Mouse (Mus musculus) ES-E14 (cell line): ENCODE measurements at regions not wholly inside any gene's neighbourhood (a gene's known extent, or its start where the extent isn't known, plus 50 kb on each side); places are given as distances from the start of the nearest gene placed in this dataset.

Experiments used
- DNase-seq: peaks from one replicate; pipeline ENCODE4 v3.0.0-alpha.2; 2013; ENCODE audit warnings: low read depth, low spot score
- H3K27ac ChIP-seq: 2 replicates; pipeline ENCODE4 v1.5.1; 2012; ENCODE audit warnings: low read depth, mild to moderate bottlenecking, low read length, moderate library complexity, mixed read lengths; ENCODE audit not compliant: poor library complexity, insufficient read depth, severe bottlenecking
- H3K36me3 ChIP-seq: 2 replicates; pipeline ENCODE4 v1.6.1; 2012; ENCODE audit warnings: mild to moderate bottlenecking, low read length, moderate library complexity, mixed read lengths; ENCODE audit not compliant: control insufficient read depth, poor library complexity, insufficient read depth, severe bottlenecking
- H3K4me1 ChIP-seq, 2 experiments: fragments of 150-350 bp in 1 of 2; sonication (generic) in 1 of 2; 2 replicates each; pipeline ENCODE4 v1.6.1; 2012; ENCODE audit warnings: low read length in 2 of 2, mild to moderate bottlenecking in 1 of 2, mixed read lengths in 1 of 2; ENCODE audit not compliant: control insufficient read depth in 2 of 2, insufficient read depth in 2 of 2, poor library complexity in 1 of 2
- H3K4me3 ChIP-seq, 2 experiments: fragments of 150-350 bp in 1 of 2; sonication (generic) in 1 of 2; 2 replicates each; pipeline ENCODE4 v1.5.1; 2012; ENCODE audit warnings: low read length in 2 of 2, low read depth in 1 of 2, mild to moderate bottlenecking in 1 of 2, mixed read lengths in 1 of 2; ENCODE audit not compliant: insufficient read depth in 1 of 2, poor library complexity in 1 of 2, severe bottlenecking in 1 of 2
- H3K9ac ChIP-seq: 2 replicates; pipeline ENCODE4 v1.6.1; 2012; ENCODE audit warnings: low read depth, mild to moderate bottlenecking, low read length, mixed read lengths; ENCODE audit not compliant: poor library complexity, insufficient read depth, severe bottlenecking
- H3K9me3 ChIP-seq: fragments of 150-350 bp; sonication (generic); 2 replicates; pipeline ENCODE4 v1.6.1; 2012; ENCODE audit warnings: low read depth, mild to moderate bottlenecking, low read length; ENCODE audit not compliant: control insufficient read depth, insufficient read depth
- CHD2 ChIP-seq: IDR thresholded peaks from 2 replicates; pipeline ENCODE4 v1.6.1; 2014; ENCODE audit warnings: mild to moderate bottlenecking, low read depth, low read length, inconsistent platforms
- HCFC1 ChIP-seq: IDR thresholded peaks from 2 replicates; pipeline ENCODE4 v1.6.1; 2012; ENCODE audit warnings: low read length, inconsistent platforms, borderline replicate concordance; ENCODE audit not compliant: insufficient read depth
- MAFK ChIP-seq: IDR thresholded peaks from 2 replicates; pipeline ENCODE4 v1.6.1; 2014; ENCODE audit warnings: mild to moderate bottlenecking, low read depth, low read length, inconsistent platforms; ENCODE audit not compliant: insufficient read depth
- ZC3H11A ChIP-seq: IDR thresholded peaks from 2 replicates; pipeline ENCODE4 v1.6.1; 2012; ENCODE audit warnings: low read depth, mild to moderate bottlenecking, inconsistent platforms, low read length, borderline replicate concordance
- ZNF384 ChIP-seq: IDR thresholded peaks from 2 replicates; pipeline ENCODE4 v1.6.1; 2012; ENCODE audit warnings: low read depth, low read length, inconsistent platforms
- in situ Hi-C, 2 experiments: fragments of 600-800 bp; cut with MboI; formaldehyde crosslinking; loops; one replicate each; pipeline ENCODE4 v1.15.1; 2025; ENCODE audit warnings: low sequenced_read_pairs in 2 of 2, inconsistent platforms in 1 of 2; ENCODE audit not compliant: unreplicated experiment in 2 of 2

- no peaks in the 10 kb centered on the region for H3K4me1 ChIP-seq
- H3K27ac ChIP-seq: no peak overlapping the region
- no peaks in the 10 kb centered on the region for H3K36me3 ChIP-seq
- no peak overlapping the region for H3K4me3 ChIP-seq
- DNase-seq: no peak
- no peaks in the 10 kb centered on the region for H3K9me3 ChIP-seq
- H3K9ac ChIP-seq: no peak overlapping the region
- in situ Hi-C loops: no loop called here
- TF ChIP-seq ZNF384 (no peak), HCFC1 (no peak), ZC3H11A (no peak), CHD2 (no peak), MAFK (no peak)
Measured at GRCm38 (mm10) chr17:85865940-85866339, 177.9 kb upstream of the Six2 start.

- H3K4me1 ChIP-seq: no peaks in the 10 kb centered on the region
- H3K9ac ChIP-seq: no peak overlapping the region
- no peaks in the 10 kb centered on the region for H3K9me3 ChIP-seq
- no peaks in the 10 kb centered on the region for H3K36me3 ChIP-seq
- no peak overlapping the region for H3K4me3 ChIP-seq
- no peak for DNase-seq
- in situ Hi-C loops: no loop called here
- no peak overlapping the region for H3K27ac ChIP-seq
- TF ChIP-seq ZNF384 (no peak), MAFK (no peak), ZC3H11A (no peak), CHD2 (no peak), HCFC1 (no peak)
Measured at GRCm38 (mm10) chr17:85861328-85861727, 173.3 kb upstream of the Six2 start.

GRCm38 (mm10) chr17:85860797-85861196, 172.7 kb upstream of the Six2 start:
- Histone ChIP-seq H3K4me1 (no peaks in the 10 kb centered on the region), H3K36me3 (no peaks in the 10 kb centered on the region), H3K9ac (no peak overlapping the region), H3K9me3 (no peaks in the 10 kb centered on the region), H3K4me3 (no peak overlapping the region), H3K27ac (no peak overlapping the region)
- in situ Hi-C loops: no loop called here
- DNase-seq: no peak
- TF ChIP-seq HCFC1 (no peak), CHD2 (no peak), ZC3H11A (no peak), MAFK (no peak), ZNF384 (no peak)

GRCm38 (mm10) chr17:85859926-85860707, 172.0 kb upstream of the Six2 start:
- in situ Hi-C loops: no loop called here
- Histone ChIP-seq H3K9me3 (no peaks in the 10 kb centered on the region), H3K36me3 (no peaks in the 10 kb centered on the region), H3K27ac (no peak overlapping the region), H3K9ac (no peak overlapping the region), H3K4me1 (no peaks in the 10 kb centered on the region), H3K4me3 (no peak overlapping the region)
- DNase-seq: no peak
- TF ChIP-seq ZC3H11A (no peak), CHD2 (no peak), HCFC1 (no peak), ZNF384 (no peak), MAFK (no peak)
